Mouse (Mus musculus) heart, embryonic 16.5 days (tissue): Measurements from ENCODE around the gene Cdk15. TPM values are rescaled to one million over a fixed set of nuclear protein-coding genes. Genes with fewer than 3 reads are reported as not detected.

Experiments
- ATAC-seq: fragments of 200-750 bp; cut with Nextera tagmentation; replicated peaks from 2 replicates; pipeline ENCODE4 v1.8.0; 2017; ENCODE audit warnings: moderate number of reproducible peaks; ENCODE audit not compliant: insufficient read depth, low FRiP score; ENCODE audit errors: extremely low read depth
- H3K27ac ChIP-seq: fragments of 300-500 bp; sonication (generic); 2 replicates; pipeline ENCODE4 v1.5.1; 2014; ENCODE audit warnings: mild to moderate bottlenecking, low read length, control low read depth, moderate library complexity
- H3K27me3 ChIP-seq: fragments of 300-500 bp; sonication (generic); 2 replicates; pipeline ENCODE4 v1.6.1; 2014; ENCODE audit warnings: low read length, mixed read lengths; ENCODE audit not compliant: control insufficient read depth, insufficient read depth
- H3K36me3 ChIP-seq: fragments of 300-500 bp; sonication (generic); 2 replicates; pipeline ENCODE4 v1.6.1; 2014; ENCODE audit not compliant: control insufficient read depth, insufficient read depth
- H3K4me1 ChIP-seq: fragments of 300-500 bp; sonication (generic); 2 replicates; pipeline ENCODE4 v1.6.1; 2014; ENCODE audit warnings: low read length, mixed read lengths; ENCODE audit not compliant: control insufficient read depth, insufficient read depth
- H3K4me2 ChIP-seq: fragments of 300-500 bp; sonication (generic); 2 replicates; pipeline ENCODE4 v1.6.1; 2014; ENCODE audit warnings: low read depth, mild to moderate bottlenecking, control low read depth, low read length
- H3K4me3 ChIP-seq: fragments of 300-500 bp; sonication (generic); 2 replicates; pipeline ENCODE4 v1.5.1; 2014; ENCODE audit warnings: mild to moderate bottlenecking, control low read depth, low read length
- H3K9ac ChIP-seq: fragments of 300-500 bp; sonication (generic); 2 replicates; pipeline ENCODE4 v1.6.1; 2014; ENCODE audit warnings: low read length, control low read depth
- H3K9me3 ChIP-seq: fragments of 300-500 bp; sonication (generic); replicated peaks from 2 replicates; pipeline ENCODE4 v1.6.1; 2016; ENCODE audit warnings: low read length; ENCODE audit not compliant: control insufficient read depth
- WGBS: fragments of 180-500 bp; shearing (Covaris S2); extraction: QIAGEN DNeasy Blood & Tissue Kit; methylation state at CpG from one replicate; pipeline ENCODE4 v1.1.7; 2014; 5-methylcytosine and 5-hydroxymethylcytosine counted together
- polyA plus RNA-seq: library from polyadenylated mRNA; unstranded; fragments of >200 nt; fragmentation: Nextera tagmentation; extraction: Ambion mirVana; gene quantifications from 2 replicates; pipeline ENCODE4 v1.2.1, GENCODE M21; 2015

The Cdk15 gene
- polyA plus RNA-seq, 1 experiment from 2014 or later, result 0.62 TPM

- Histone ChIP-seq H3K4me2 (no peak overlapping the region), H3K27me3 (peaks cover 14% of the 10 kb centered on the region), H3K9me3 (peaks cover 3% of the 10 kb centered on the region; the same call in 1 of the 2 replicates), H3K4me1 (no peaks in the 10 kb centered on the region), H3K27ac (no peak overlapping the region), H3K4me3 (no peak overlapping the region), H3K36me3 (no peaks in the 10 kb centered on the region), H3K9ac (no peak overlapping the region)
- no peak for ATAC-seq
- 31% methylated on average over 13 of the region's 13 CpGs for WGBS
Measured at GRCm38 (mm10) chr1:59376021-59376548, 119.4 kb downstream of the Cdk15 start.

- H3K9me3 ChIP-seq, result peaks cover 3% of the 10 kb centered on the region; the same call in 1 of the 2 replicates
- no peak overlapping the region for H3K4me2 ChIP-seq
- no peak for ATAC-seq
- H3K9ac ChIP-seq, result no peak overlapping the region
- H3K4me3 ChIP-seq, result no peak overlapping the region
- 25% methylated on average over 3 of the region's 3 CpGs for WGBS
- peaks cover 12% of the 10 kb centered on the region for H3K27me3 ChIP-seq
- peaks cover 3% of the 10 kb centered on the region; the same call in 1 of the 2 replicates for H3K4me1 ChIP-seq
- no peak overlapping the region for H3K27ac ChIP-seq
- no peaks in the 10 kb centered on the region for H3K36me3 ChIP-seq
Measured at GRCm38 (mm10) chr1:59376557-59376956, 119.9 kb downstream of the Cdk15 start.

GRCm38 (mm10) chr1:59377312-59377711 is 120.6 kb downstream of the Cdk15 start:
- Histone ChIP-seq H3K9ac (no peak overlapping the region), H3K27me3 (peaks cover 12% of the 10 kb centered on the region), H3K27ac (no peak overlapping the region), H3K4me3 (no peak overlapping the region), H3K4me1 (peaks cover 3% of the 10 kb centered on the region; the same call in 1 of the 2 replicates), H3K4me2 (no peak overlapping the region), H3K9me3 (peaks cover 3% of the 10 kb centered on the region; the same call in 1 of the 2 replicates), H3K36me3 (no peaks in the 10 kb centered on the region)
- 71% methylated on average over 9 of the region's 9 CpGs for WGBS
- ATAC-seq, result no peak

GRCm38 (mm10) chr1:59380926-59381325 is 124.2 kb downstream of the Cdk15 start:
- Histone ChIP-seq H3K9me3 (no peaks in the 10 kb centered on the region), H3K27me3 (peaks cover 7% of the 10 kb centered on the region; the same call in 1 of the 2 replicates), H3K4me3 (no peak overlapping the region), H3K36me3 (no peaks in the 10 kb centered on the region), H3K27ac (no peak overlapping the region), H3K4me1 (peaks cover 3% of the 10 kb centered on the region; the same call in 1 of the 2 replicates), H3K9ac (no peak overlapping the region), H3K4me2 (no peak overlapping the region)
- ATAC-seq, result no peak; the same call in 1 of the 2 replicates
- WGBS, result 37% methylated on average over 10 of the region's 10 CpGs

DNA sequence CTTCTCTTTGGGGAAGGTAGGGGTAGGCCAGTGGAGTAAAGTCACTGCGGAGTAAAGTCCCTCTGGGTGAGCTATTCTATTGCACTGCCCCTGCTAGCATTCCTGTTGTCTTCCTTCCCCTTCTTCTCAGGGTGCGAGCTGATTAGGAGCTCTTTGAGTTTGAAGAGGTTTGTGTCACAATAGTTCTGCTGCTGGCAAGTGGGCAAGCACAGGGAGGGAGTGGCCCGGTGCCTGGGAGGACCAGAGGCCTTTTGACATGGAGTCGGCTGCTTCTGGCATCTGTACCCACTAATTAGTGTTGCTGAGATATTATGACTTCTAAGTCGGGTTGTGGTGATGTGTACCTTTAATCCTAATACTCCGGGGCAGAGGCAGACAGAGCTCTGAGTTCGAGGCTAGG is 124.8 kb downstream of the Cdk15 start:
- no peak for ATAC-seq
- Histone ChIP-seq H3K4me1 (peaks cover 3% of the 10 kb centered on the region; the same call in 1 of the 2 replicates), H3K9ac (no peak overlapping the region), H3K36me3 (no peaks in the 10 kb centered on the region), H3K4me3 (no peak overlapping the region), H3K27ac (no peak overlapping the region), H3K9me3 (no peaks in the 10 kb centered on the region), H3K4me2 (no peak overlapping the region), H3K27me3 (peaks cover 7% of the 10 kb centered on the region; the same call in 1 of the 2 replicates)
- 67% methylated on average over 7 of the region's 7 CpGs for WGBS

DNA sequence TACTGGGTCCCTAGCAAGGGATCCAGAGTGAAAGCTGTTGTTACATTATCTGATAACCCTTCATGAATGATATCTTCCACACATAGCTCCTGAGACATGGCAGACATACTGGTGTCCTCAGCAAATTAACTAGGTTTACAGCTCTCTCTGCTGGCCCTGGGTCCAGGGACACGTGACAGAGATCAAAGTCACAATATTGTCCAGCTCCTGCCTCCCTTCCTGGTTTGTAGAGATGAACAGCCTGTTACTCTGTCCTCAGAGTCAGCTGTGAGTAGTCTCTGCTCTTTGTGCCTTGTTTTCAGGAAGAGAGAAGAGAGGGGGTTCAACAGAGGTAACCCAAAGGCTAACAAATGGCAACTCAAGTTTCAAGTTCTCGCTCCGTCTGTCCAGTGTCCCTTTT is 125.8 kb downstream of the Cdk15 start:
- WGBS, result 84% methylated on average over 3 of the region's 3 CpGs

GRCm38 (mm10) chr1:59383049-59383610 is 126.4 kb downstream of the Cdk15 start:
- H3K4me2 ChIP-seq, result no peak overlapping the region
- WGBS, result 57% methylated on average over 6 of the region's 6 CpGs
- peaks cover 4% of the 10 kb centered on the region; the same call in 1 of the 2 replicates for H3K27me3 ChIP-seq
- no peaks in the 10 kb centered on the region for H3K9me3 ChIP-seq
- no peak for ATAC-seq
- H3K4me1 ChIP-seq, result peaks cover 3% of the 10 kb centered on the region; the same call in 1 of the 2 replicates
- H3K36me3 ChIP-seq, result no peaks in the 10 kb centered on the region
- no peak overlapping the region for H3K4me3 ChIP-seq
- no peak overlapping the region for H3K9ac ChIP-seq
- no peak overlapping the region for H3K27ac ChIP-seq

More for the DNA sequence above, 125.8 kb downstream of the Cdk15 start:
- H3K4me3 ChIP-seq, result no peak overlapping the region
- no peaks in the 10 kb centered on the region for H3K36me3 ChIP-seq
- H3K9ac ChIP-seq, result no peak overlapping the region
- H3K27me3 ChIP-seq, result peaks cover 7% of the 10 kb centered on the region; the same call in 1 of the 2 replicates
- no peaks in the 10 kb centered on the region for H3K9me3 ChIP-seq
- H3K27ac ChIP-seq, result no peak overlapping the region
- H3K4me1 ChIP-seq, result peaks cover 3% of the 10 kb centered on the region; the same call in 1 of the 2 replicates
- ATAC-seq, result no peak
- no peak overlapping the region for H3K4me2 ChIP-seq

DNA sequence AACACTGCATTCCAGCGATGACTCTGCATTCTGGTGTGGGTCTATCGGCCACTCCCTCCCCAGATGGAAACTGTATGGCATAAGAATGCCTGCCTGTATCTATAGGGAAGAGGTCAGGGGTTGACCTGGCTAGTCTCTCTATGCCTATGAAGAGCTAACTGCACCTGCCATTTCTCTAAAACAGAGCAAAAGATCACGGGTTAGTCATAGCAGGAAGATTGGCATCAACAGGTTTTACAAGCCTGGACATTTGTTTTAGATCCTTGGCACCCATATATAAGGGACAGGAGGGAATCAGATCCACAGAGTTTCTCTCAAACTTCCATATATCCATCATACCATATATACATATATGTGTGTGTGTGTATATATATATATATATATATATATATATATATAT is 127.7 kb downstream of the Cdk15 start:
- WGBS, result 89% methylated on average over 3 of the region's 3 CpGs
- Histone ChIP-seq H3K36me3 (no peaks in the 10 kb centered on the region), H3K4me2 (no peak overlapping the region), H3K4me1 (peaks cover 3% of the 10 kb centered on the region; the same call in 1 of the 2 replicates), H3K27me3 (peaks cover 4% of the 10 kb centered on the region; the same call in 1 of the 2 replicates), H3K9ac (no peak overlapping the region), H3K27ac (no peak overlapping the region), H3K4me3 (no peak overlapping the region), H3K9me3 (no peaks in the 10 kb centered on the region)
- no peak for ATAC-seq

DNA sequence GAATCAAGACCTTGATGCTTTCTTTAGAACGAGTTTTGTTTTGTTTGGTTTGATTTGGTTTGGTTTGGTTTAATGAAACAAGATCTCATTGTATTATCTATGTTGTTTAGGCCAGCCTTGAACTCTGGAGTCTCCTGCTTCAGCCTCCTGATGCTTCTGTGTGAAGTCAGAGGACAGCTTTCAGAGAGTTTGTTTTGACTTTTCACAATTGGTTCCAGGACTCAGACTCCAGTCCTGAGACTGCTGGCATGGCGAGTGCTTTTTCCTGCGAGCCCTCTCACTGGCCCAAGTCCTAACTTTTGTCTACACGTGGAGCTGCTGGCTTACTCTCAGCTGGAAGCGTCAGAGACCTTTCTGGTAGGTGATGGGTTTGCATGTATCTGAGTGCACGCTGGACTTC is 128.9 kb downstream of the Cdk15 start:
- Histone ChIP-seq H3K9ac (no peak overlapping the region), H3K4me1 (peaks cover 3% of the 10 kb centered on the region; the same call in 1 of the 2 replicates), H3K4me2 (no peak overlapping the region), H3K27ac (no peak overlapping the region), H3K36me3 (no peaks in the 10 kb centered on the region), H3K4me3 (no peak overlapping the region), H3K9me3 (no peaks in the 10 kb centered on the region), H3K27me3 (peaks cover 4% of the 10 kb centered on the region; the same call in 1 of the 2 replicates)
- ATAC-seq, result no peak
- WGBS, result 70% methylated on average over 6 of the region's 6 CpGs
